Mouse (Mus musculus) limb, embryonic 11.5 days (tissue): ENCODE measurements around the gene Nav1. TPM values are rescaled to one million over a fixed set of nuclear protein-coding genes. Genes with fewer than 3 reads are reported as not detected.

Source experiments
- ATAC-seq: fragments of 200-750 bp; cut with Nextera tagmentation; 2 replicates; pipeline ENCODE4 v1.8.0; 2017; ENCODE audit warnings: low read depth; ENCODE audit not compliant: insufficient number of reproducible peaks, low FRiP score, low TSS enrichment
- DNase-seq: peaks from one replicate; pipeline ENCODE4 v3.0.0-alpha.2; 2015; ENCODE audit warnings: low spot score
- H3K27ac ChIP-seq: fragments of 300-500 bp; sonication (generic); replicated peaks from 2 replicates; pipeline ENCODE4 v1.5.1; 2014; ENCODE audit warnings: low read depth, mild to moderate bottlenecking, low read length
- H3K27me3 ChIP-seq: fragments of 300-500 bp; sonication (generic); 2 replicates; pipeline ENCODE4 v1.6.1; 2014; ENCODE audit warnings: mild to moderate bottlenecking, low read length, mixed read lengths; ENCODE audit not compliant: control insufficient read depth, insufficient read depth
- H3K36me3 ChIP-seq: fragments of 300-500 bp; sonication (generic); 2 replicates; pipeline ENCODE4 v1.6.1; 2014; ENCODE audit warnings: mild to moderate bottlenecking, low read length, moderate library complexity, mixed read lengths; ENCODE audit not compliant: control insufficient read depth, insufficient read depth
- H3K4me1 ChIP-seq: fragments of 300-500 bp; sonication (generic); 2 replicates; pipeline ENCODE4 v1.6.1; 2014; ENCODE audit warnings: low read length, mixed read lengths; ENCODE audit not compliant: control insufficient read depth, insufficient read depth
- H3K4me2 ChIP-seq: fragments of 300-500 bp; sonication (generic); 2 replicates; pipeline ENCODE4 v1.6.1; 2014; ENCODE audit warnings: low read depth, mild to moderate bottlenecking, moderate library complexity; ENCODE audit not compliant: severe bottlenecking
- H3K4me3 ChIP-seq: fragments of 300-500 bp; sonication (generic); 2 replicates; pipeline ENCODE4 v1.5.1; 2014; ENCODE audit warnings: low read depth, low read length
- H3K9ac ChIP-seq: fragments of 300-500 bp; sonication (generic); 2 replicates; pipeline ENCODE4 v1.6.1; 2014; ENCODE audit warnings: mild to moderate bottlenecking, low read length
- H3K9me3 ChIP-seq: fragments of 300-500 bp; sonication (generic); 2 replicates; pipeline ENCODE4 v1.6.1; 2016; ENCODE audit warnings: low read length; ENCODE audit not compliant: control insufficient read depth
- WGBS: fragments of 180-500 bp; shearing (Covaris S2); extraction: QIAGEN DNeasy Blood & Tissue Kit; methylation state at CpG from one replicate; pipeline ENCODE4 v1.1.7; 2014; 5-methylcytosine and 5-hydroxymethylcytosine counted together
- polyA plus RNA-seq: library from polyadenylated mRNA; unstranded; fragments of >200 nt; fragmentation: Nextera tagmentation; extraction: Ambion mirVana; gene quantifications from 2 replicates; pipeline ENCODE4 v1.2.1, GENCODE M21; 2014

Gene Nav1
- polyA plus RNA-seq, 1 experiment from 2014 or later: 16.4 TPM

DNA sequence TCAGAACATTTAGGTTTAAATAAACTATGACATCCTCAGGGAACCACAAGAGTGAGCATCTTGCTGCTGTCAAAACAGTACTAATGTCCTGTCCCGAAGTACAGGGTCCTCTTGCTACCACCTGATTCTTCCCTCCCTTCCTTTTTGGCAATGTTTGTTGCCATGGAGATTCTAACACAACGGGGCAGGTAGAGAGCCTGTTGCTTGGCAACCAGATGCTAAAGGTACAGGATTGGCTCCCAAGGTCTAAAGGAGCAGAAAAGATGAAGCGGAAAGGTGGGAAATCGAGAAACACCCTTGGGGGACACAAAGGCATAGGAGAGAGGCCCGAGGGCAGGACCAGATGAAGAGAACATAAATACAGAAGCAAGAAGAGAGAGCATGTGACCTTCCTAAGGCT lies 17.6 kb upstream of the Nav1 start:
- DNase-seq: no peak
- WGBS: 65% methylated on average over 5 of the region's 5 CpGs
- Histone ChIP-seq H3K9ac (no peak overlapping the region), H3K27me3 (no peaks in the 10 kb centered on the region), H3K36me3 (no peaks in the 10 kb centered on the region), H3K4me3 (no peak overlapping the region), H3K27ac (no peak overlapping the region), H3K4me2 (no peak overlapping the region), H3K4me1 (peaks cover 11% of the 10 kb centered on the region), H3K9me3 (no peaks in the 10 kb centered on the region)
- ATAC-seq: no peak

DNA sequence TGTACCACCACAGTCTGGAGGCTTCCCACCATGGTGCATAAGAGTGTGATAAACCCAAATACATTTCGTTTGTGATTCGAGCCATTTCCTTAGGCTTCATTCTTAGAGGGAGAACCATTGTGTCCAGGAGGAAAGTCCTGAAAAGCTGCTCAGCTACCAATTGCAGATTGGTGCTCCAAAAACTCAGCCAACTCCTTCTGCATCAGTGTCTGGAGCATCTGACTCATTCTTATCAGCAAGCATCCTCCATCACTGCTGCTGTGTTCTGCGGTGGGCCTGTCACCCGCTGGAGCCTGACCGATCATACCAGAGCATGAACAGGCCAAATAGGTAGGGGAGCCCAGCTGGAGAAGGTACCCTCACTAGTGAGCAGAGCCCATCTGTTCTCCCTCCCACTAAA lies 16.0 kb upstream of the Nav1 start:
- Histone ChIP-seq H3K9me3 (no peaks in the 10 kb centered on the region), H3K4me3 (no peak overlapping the region), H3K9ac (no peak overlapping the region), H3K4me2 (no peak overlapping the region), H3K36me3 (no peaks in the 10 kb centered on the region), H3K27me3 (no peaks in the 10 kb centered on the region), H3K4me1 (peaks cover 13% of the 10 kb centered on the region), H3K27ac (no peak overlapping the region)
- DNase-seq (no peak), ATAC-seq (no peak)
- WGBS: 91% methylated on average over 5 of the region's 5 CpGs

GRCm38 (mm10) chr1:135621307-135621706 lies 14.2 kb upstream of the Nav1 start:
- H3K4me3 ChIP-seq: no peak overlapping the region
- no peak for DNase-seq
- H3K4me1 ChIP-seq: peaks cover 13% of the 10 kb centered on the region
- ATAC-seq: no peak
- 44% methylated on average over 3 of the region's 3 CpGs for WGBS
- H3K27ac ChIP-seq: no peak overlapping the region
- H3K9ac ChIP-seq: no peak overlapping the region
- no peaks in the 10 kb centered on the region for H3K27me3 ChIP-seq
- H3K4me2 ChIP-seq: no peak overlapping the region
- no peaks in the 10 kb centered on the region for H3K9me3 ChIP-seq
- no peaks in the 10 kb centered on the region for H3K36me3 ChIP-seq

DNA sequence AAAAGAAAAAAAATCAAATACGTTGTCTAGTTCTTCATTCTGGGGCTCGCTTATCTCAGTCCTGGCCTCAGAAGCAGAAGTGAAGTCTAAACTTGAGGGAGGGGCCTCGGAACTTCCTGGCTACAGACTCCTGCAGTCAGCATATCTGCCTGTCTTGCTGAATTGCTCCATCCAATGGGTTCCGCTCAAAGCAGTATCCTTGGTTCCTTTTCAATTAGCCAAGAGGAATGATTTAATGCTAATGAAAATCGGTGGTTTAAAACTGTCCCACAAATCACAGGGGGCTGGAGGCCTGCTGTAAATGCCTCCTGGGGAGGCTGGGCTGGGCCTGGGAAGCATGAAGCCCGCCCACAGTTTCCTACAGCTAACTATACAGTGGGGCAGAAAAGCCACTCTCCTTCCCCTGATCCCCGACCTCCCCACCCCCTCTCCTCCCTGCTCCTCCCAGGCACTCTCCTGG lies 12.9 kb upstream of the Nav1 start:
- ATAC-seq (no peak), DNase-seq (no peak)
- WGBS: 6% methylated on average over 7 of the region's 7 CpGs
- H3K4me3 ChIP-seq: no peak overlapping the region
- H3K9ac ChIP-seq: no peak overlapping the region
- H3K36me3 ChIP-seq: no peaks in the 10 kb centered on the region
- H3K4me2 ChIP-seq: no peak overlapping the region
- H3K9me3 ChIP-seq: no peaks in the 10 kb centered on the region
- H3K27me3 ChIP-seq: no peaks in the 10 kb centered on the region
- H3K4me1 ChIP-seq: peaks cover 13% of the 10 kb centered on the region
- H3K27ac ChIP-seq: no peak overlapping the region

GRCm38 (mm10) chr1:135619130-135619529 lies 12.0 kb upstream of the Nav1 start:
- H3K4me3 ChIP-seq: no peak overlapping the region
- DNase-seq (no peak), ATAC-seq (no peak)
- no peak overlapping the region for H3K27ac ChIP-seq
- H3K9me3 ChIP-seq: no peaks in the 10 kb centered on the region
- H3K9ac ChIP-seq: no peak overlapping the region
- 41% methylated on average over 7 of the region's 7 CpGs for WGBS
- no peaks in the 10 kb centered on the region for H3K36me3 ChIP-seq
- no peaks in the 10 kb centered on the region for H3K27me3 ChIP-seq
- H3K4me2 ChIP-seq: no peak overlapping the region
- H3K4me1 ChIP-seq: peaks cover 13% of the 10 kb centered on the region

DNA sequence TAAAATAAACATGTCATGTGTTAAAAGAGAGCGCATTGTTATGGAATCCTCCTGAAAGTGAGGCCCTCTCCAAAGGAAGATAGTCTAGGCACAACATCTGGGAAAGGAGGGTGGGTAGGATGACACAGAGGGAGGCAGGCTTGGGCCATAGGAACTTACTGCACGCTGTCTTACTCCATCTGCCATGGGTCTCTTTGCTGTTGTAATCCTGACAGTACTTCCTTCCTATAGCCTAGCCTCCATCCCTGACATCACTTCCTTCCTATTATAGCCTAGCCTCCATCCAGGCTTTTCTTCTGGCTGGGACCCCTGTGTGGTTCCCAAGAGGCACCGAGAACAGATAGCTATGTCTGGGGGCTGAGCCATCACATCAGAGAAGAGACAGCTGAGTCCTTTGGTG lies 10.2 kb upstream of the Nav1 start:
- Histone ChIP-seq H3K36me3 (no peaks in the 10 kb centered on the region), H3K27me3 (no peaks in the 10 kb centered on the region), H3K4me3 (no peak overlapping the region), H3K27ac (no peak overlapping the region), H3K4me1 (peaks cover 13% of the 10 kb centered on the region), H3K9me3 (no peaks in the 10 kb centered on the region), H3K4me2 (no peak overlapping the region), H3K9ac (no peak overlapping the region)
- no peak for DNase-seq
- ATAC-seq: no peak
- WGBS: 88% methylated on average over 3 of the region's 3 CpGs

DNA sequence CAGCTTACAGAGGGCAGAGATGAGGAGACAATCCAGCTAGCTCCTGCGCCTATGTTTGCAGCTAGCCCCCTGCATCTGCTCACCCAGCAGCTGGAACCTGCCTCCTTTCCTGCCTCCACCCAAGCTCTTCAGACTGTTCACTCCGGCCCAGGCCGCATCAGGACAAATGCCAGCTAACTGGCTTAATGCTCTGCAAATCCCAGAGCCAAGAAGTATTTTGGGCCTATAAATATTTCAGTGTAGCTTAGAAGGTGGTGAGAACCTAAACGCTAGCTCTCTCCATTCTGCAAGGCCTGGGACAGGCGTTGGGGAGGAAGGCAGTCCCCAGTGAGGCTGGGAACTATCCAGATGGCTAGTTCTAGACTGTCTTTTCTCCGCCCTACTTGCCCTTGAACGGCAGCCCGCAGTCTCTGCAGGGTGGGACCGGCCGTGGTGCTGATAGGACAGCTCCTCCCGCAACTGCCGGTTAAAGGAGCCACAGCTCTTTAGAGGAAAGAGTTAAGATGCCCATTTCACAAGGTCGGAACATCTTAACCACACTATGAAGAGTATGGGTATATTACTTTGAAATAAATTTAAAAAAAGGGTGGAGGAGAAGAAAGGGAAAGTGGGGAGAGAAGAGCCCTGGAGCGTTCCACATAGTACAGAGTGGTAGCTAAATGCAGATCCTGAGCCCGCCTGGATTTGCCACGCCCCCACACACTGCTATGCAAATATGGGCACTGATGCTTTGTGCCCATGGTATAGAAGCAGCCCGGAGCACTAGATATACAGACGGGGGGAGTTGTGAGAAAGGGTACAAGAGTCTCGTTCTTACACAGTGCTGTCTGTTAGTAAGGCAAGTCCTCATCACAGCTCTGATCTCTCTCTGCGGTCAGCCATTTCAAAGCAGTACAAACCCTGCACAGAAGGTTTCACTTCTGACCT lies 8.9 kb upstream of the Nav1 start:
- no peaks in the 10 kb centered on the region for H3K9me3 ChIP-seq
- no peak overlapping the region for H3K4me2 ChIP-seq
- ATAC-seq: 0 out of 2 replicates have a peak, but pooled peaks have one; percentile 47
- H3K9ac ChIP-seq: no peak overlapping the region
- H3K27ac ChIP-seq: no peak overlapping the region
- no peak overlapping the region for H3K4me3 ChIP-seq
- H3K36me3 ChIP-seq: no peaks in the 10 kb centered on the region
- 18% methylated on average over 20 of the region's 20 CpGs for WGBS
- no peaks in the 10 kb centered on the region for H3K27me3 ChIP-seq
- peaks cover 6% of the 10 kb centered on the region; the same call in 1 of the 2 replicates for H3K4me1 ChIP-seq
- DNase-seq: peak; percentile 93

DNA sequence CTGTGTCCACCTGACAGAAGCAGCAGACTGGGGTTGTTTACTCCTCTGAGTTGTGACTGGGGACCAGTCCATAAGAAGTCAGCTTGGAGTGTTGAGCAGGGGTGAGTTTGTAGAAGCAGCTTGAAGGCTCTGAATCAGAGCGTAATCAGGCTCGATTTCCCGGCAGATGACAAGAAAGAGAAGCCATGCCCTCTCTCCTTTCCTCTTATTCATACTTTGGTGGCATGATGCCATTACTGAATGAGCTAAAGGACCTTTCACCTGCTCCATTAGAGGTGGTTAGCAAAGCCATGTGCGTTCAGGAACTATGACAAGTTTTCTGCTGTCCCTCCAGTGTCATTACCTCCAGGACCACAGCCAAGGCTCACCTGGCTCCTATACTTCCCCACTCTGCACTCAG lies 2.5 kb upstream of the Nav1 start:
- ATAC-seq: no peak
- Histone ChIP-seq H3K27me3 (no peaks in the 10 kb centered on the region), H3K4me2 (no peak overlapping the region), H3K4me3 (no peak overlapping the region), H3K27ac (no peak overlapping the region), H3K9ac (no peak overlapping the region), H3K9me3 (no peaks in the 10 kb centered on the region), H3K36me3 (no peaks in the 10 kb centered on the region), H3K4me1 (no peaks in the 10 kb centered on the region)
- no peak for DNase-seq
- WGBS: 81% methylated on average over 4 of the region's 4 CpGs
